Mouse (Mus musculus): Measurements from ENCODE around the gene Gm11634.

GRCm38 (mm10) chr11:101604116-101604515, 5.1 kb upstream of the Gm11634 start:
- TF ChIP-seq EP300 (IDR thresholded peaks at IDR 0.05; ENCODE audit: insufficient read depth, low read depth, low read length), result no peak
- TF ChIP-seq CTCF (IDR thresholded peaks at IDR 0.05), result no peak
